Mouse (Mus musculus): Measurements from ENCODE around the gene Cdc73.

Cdc73 gene

GRCm38 (mm10) chr1:143702741-143703262 lies at the start of gene Cdc73:
TSS of gene Cdc73 (minus strand) at chr1:143702893.
- under 1% methylated on average over 74 of the region's 74 CpGs for WGBS

- WGBS = 92% methylated on average over 10 of the region's 10 CpGs
Measured at GRCm38 (mm10) chr1:143745871-143746270, 43.2 kb upstream of the Cdc73 start.

GRCm38 (mm10) chr1:143742186-143742585 lies 39.5 kb upstream of the Cdc73 start:
- 65% methylated on average over 6 of the region's 6 CpGs for WGBS

GRCm38 (mm10) chr1:143741331-143741730 lies 38.6 kb upstream of the Cdc73 start:
- WGBS = 63% methylated on average over 5 of the region's 5 CpGs

- 49% methylated on average over 10 of the region's 10 CpGs for WGBS
Measured at GRCm38 (mm10) chr1:143740581-143740980, 37.9 kb upstream of the Cdc73 start.

- under 1% methylated on average over 71 of the region's 71 CpGs for WGBS
Measured at GRCm38 (mm10) chr1:143739361-143740350, 37.0 kb upstream of the Cdc73 start.

- WGBS = 11% methylated on average over 11 of the region's 11 CpGs
Measured at GRCm38 (mm10) chr1:143738811-143739210, 36.1 kb upstream of the Cdc73 start.

GRCm38 (mm10) chr1:143733914-143734410 lies 31.3 kb upstream of the Cdc73 start:
- WGBS = 87% methylated on average over 5 of the region's 5 CpGs

- WGBS = 54% methylated on average over 4 of the region's 4 CpGs
Measured at GRCm38 (mm10) chr1:143731691-143732090, 29.0 kb upstream of the Cdc73 start.

- 81% methylated on average over 2 of the region's 2 CpGs for WGBS
Measured at GRCm38 (mm10) chr1:143730899-143731298, 28.2 kb upstream of the Cdc73 start.

GRCm38 (mm10) chr1:143727701-143728445 lies 25.2 kb upstream of the Cdc73 start:
- WGBS = 78% methylated on average over 9 of the region's 9 CpGs

GRCm38 (mm10) chr1:143724456-143725064 lies 21.9 kb upstream of the Cdc73 start:
- 88% methylated on average over 5 of the region's 5 CpGs for WGBS

- no CpG with 5 or more reads among the region's 2 CpGs for WGBS
Measured at GRCm38 (mm10) chr1:143716038-143716437, 13.3 kb upstream of the Cdc73 start, which contains the start of gene Glrx2. TSS of gene Glrx2 (plus strand) at chr1:143716338.

- 92% methylated on average over 5 of the region's 5 CpGs for WGBS
Measured at GRCm38 (mm10) chr1:143710627-143710976, 7.9 kb upstream of the Cdc73 start.

GRCm38 (mm10) chr1:143709966-143710626 lies 7.4 kb upstream of the Cdc73 start:
- 65% methylated on average over 7 of the region's 7 CpGs for WGBS

GRCm38 (mm10) chr1:143708361-143708760 lies 5.7 kb upstream of the Cdc73 start:
- WGBS = 78% methylated on average over 6 of the region's 6 CpGs

GRCm38 (mm10) chr1:143707006-143707405 lies 4.3 kb upstream of the Cdc73 start:
- 45% methylated on average over 4 of the region's 4 CpGs for WGBS

- 1% methylated on average over 41 of the region's 48 CpGs for WGBS
Measured at GRCm38 (mm10) chr1:143702141-143702740, 452 bp downstream of the Cdc73 start.

GRCm38 (mm10) chr1:143701736-143702135 lies 957 bp downstream of the Cdc73 start:
- WGBS = under 1% methylated on average over 13 of the region's 13 CpGs

GRCm38 (mm10) chr1:143684849-143685248 lies 17.8 kb downstream of the Cdc73 start:
- WGBS = 90% methylated on average over 3 of the region's 3 CpGs

- 86% methylated on average over 5 of the region's 5 CpGs for WGBS
Measured at GRCm38 (mm10) chr1:143681108-143681507, 21.6 kb downstream of the Cdc73 start.
